Mouse (Mus musculus): ENCODE results near the gene Unkl.

Unkl gene

DNA sequence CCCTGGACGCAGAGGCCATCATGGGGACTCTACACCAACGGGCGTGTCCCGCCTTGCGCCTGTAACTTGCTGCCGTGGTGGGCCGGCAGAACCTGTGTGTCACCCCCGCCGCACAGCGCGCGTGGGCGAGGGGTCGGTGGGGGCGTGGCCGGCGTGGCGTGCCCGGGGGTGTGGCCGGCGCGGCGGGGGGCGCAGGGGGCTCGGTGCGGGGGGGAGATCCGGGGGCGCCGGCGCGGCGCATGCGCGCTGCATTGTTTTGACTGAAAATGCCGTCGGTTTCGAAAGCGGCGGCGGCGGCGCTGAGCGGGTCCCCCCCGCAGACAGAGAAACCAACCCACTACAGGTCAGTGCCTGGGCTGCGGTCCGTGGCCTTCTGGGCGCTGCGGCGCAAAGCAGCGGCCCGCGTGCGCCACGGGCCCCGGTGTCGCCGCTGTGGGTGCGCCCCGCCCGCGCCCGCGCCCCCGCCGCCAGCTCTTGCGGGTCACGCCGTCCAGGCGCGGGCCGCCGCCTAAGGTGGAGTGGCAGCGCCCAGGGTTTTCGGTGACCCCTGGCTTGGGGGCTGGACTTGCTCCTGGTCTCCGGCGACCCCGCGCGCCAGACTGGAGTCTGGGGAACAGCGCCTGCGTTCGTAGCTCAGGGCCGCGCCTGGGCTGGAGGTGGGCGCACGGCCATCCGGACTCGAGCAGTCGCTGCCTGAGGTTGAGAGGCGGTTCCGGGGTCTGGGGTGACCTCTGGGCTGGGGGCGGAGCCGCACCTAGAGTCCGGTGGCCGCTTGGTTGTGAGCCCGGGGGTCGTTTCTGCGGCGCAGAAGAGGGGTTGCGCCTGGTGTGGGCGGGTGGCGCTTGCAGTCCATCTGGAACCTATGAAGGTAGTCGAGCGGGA lies at the start of gene Unkl:
Unkl (plus strand) TSS at position 248 of the 882 bp plus-strand sequence.
- DNase-seq, result peak; percentile 67

DNA sequence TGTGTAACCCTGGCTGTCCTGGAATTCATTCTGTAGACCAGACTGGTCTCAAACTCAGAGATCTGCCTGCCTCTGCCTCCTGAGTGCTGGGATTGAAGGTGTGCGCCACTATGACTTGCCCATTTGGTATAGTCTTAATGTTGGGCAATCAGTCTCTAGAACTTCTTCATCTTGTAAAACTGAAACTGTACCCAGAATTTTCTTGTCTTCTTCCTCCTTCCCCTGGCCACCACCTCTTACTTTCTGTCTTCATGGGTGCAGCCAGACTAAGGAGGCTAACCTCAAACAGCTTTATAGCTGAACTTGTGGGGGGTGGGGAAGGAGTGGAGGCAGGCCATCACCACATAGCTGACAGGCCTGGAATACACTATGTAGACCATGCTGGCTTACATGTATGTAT lies 49.4 kb upstream of the Unkl start:
- DNase-seq, result no peak

DNA sequence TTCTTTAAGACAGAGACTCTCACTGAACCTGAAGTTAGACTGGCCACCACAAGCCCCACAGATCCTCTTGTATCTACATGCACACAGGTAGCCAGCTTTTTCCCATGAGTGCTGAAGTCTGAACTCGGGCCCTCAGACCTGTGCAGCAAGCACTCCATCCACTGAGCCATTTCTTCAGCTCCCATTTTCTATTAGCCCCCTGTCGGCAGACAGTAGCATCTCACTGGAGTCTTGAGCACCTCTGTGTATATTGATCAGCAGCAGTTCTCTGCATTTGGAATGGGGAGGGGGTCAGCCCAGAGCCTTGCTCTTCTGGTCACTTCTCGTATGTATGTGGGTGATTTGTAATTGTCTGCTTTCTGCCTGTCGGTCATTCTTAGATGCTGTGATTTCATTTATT lies 48.2 kb upstream of the Unkl start:
- no peak for DNase-seq

DNA sequence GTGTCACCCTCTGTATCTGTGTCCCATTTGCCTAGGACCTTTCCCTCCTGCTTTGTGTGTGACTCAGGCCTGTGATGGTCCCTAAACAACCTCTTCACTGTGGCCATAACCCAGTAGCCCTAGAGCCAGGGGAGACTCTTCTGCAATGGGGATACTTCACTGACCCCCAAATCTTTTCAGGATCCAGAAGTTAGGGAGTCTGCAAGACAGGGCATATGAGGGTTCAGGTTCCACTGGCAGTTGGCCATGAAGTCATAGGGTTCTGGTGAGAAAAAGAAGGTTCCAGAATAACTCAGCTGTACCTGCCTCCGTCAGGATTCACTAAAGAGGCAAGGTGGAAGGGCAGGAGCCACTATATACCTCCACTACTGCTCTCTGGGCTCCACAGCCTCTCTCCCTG lies 26.0 kb upstream of the Unkl start, which contains the start of gene Ccdc154:
Ccdc154 (plus strand) TSS at position 301 of the 400 bp plus-strand sequence.
- DNase-seq, result no peak

DNA sequence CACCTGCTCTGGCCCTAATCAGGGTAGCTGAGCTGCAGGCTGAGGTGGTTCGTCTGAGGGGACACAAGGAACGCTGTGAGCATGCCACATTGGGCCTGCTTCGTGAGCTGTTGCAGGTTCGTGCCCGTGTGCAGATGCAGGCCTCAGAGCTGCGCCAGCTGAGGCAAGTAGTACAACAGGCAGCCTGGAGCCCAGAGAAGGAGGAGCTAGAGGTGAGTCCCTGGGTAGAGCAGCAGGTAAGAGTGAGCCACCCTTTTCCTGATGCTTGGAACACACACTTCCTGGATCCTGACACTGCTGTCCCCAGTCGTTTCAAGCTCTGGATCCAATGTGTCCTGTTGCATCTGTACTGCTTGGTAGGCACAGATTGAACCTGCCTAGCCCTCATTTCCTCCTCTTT lies 24.8 kb upstream of the Unkl start:
- DNase-seq, result no peak

DNA sequence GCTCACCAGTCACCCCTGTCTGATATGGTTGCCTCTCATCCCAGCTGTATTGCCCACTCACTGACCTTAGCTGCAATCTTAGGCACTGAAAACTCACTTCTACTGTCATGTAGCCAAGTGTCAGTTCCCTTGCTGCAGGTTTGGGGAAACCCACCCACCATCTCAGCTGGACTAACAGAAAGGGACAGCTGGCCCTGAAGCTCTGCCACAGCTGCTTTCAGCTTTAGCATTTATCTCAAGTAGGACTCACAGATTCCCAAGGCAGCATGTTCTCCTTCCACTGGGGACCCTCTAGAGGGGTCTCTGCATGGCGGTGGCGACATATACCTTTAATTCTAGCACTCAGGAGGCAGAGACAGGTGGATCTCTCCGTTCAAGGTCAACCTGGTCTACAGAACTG lies 23.4 kb upstream of the Unkl start:
- no peak for DNase-seq

DNA sequence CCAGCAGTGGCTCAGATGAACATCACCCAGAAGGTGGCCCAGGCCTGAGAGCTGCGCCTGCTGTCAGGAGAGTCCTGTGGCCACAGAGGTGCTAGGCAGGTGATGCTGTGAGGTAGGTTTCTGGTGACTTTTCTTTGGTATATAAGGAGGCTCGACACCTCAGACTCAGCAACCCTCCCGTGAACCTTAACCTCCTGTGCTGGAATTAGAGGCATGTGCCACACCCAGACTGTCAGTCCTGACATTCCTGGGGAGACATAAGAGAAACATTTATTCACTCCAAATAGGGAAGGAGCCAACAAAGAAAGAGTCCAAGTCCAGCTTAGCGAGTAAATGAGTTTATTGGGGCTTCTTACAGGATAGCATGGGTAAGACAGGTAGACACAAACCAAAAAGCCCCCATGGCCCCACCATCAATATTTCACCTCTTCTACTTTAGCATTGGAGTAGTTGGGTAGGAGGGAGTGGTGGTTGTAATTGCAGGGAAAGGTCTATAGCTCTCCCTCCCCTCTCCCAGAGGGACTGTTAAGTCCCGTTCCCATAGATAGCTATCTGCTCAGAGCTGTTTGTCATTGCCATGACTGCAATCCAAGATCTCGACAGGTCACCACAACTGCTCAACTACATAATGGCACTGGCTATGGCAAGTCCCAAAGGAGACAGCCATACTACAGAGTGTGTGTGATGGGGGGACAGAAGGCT lies 22.1 kb upstream of the Unkl start:
- no peak for DNase-seq

DNA sequence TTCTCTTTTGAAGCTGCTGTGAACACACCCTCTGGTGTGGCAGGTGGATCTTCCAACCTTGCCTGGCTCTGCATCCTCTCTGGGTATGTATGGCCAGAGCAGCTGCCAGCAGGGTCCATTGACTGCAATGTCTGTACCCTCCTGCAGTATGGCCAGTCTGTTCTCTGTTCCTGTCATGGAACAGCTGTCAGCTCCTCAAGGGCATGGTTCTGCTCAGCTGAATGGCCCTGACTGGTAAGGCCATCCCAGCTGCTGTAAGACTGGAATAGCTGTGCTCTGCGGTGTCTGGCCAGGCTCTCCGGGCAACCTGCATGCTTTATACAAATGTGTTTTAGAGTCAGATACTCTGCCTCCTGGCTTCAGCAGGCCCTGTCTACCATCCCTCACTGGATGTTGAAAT lies 18.5 kb upstream of the Unkl start:
- DNase-seq, result no peak

DNA sequence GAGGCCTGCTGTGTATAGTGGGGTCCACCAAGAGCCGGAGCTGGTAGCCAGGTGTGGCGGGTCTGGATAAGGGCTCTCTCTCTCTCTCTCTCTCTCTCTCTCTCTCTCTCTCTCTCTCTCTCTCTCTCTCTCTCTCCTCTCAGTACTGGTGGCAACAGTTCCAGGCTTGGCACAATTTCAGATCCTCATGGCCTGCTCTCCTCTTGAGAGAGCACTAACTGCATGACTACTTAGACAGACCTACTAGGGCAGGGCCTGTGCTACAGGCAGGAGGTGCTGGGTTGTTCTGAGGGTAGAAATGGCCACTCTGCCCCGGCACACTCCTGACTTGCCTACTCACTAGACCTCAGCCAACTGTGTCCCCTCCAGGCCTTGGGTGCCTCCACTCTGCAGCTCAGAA lies 15.6 kb upstream of the Unkl start:
- no peak for DNase-seq

DNA sequence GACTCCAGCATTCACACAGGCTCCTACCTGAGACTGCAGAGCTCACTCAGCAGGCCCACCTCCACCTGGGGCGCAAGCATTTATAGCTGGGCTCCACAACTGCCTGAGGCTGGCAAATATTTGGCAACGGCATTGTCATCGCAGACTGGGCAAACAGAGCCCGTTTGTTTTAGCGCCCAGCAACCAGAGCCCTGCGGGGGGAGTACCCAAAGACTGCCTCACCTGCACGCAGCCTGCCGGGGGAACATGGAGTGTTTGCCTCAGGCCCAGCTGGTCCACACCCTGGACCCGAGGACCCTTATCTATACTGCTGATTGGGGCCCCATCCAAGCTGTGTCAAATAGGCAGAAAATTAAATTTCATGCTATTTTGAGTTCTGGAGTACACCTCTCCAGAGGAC lies 12.8 kb upstream of the Unkl start, which contains the start of gene Gm38655:
Gm38655 (minus strand) TSS at position 61 of the 400 bp plus-strand sequence.
- DNase-seq, result no peak

DNA sequence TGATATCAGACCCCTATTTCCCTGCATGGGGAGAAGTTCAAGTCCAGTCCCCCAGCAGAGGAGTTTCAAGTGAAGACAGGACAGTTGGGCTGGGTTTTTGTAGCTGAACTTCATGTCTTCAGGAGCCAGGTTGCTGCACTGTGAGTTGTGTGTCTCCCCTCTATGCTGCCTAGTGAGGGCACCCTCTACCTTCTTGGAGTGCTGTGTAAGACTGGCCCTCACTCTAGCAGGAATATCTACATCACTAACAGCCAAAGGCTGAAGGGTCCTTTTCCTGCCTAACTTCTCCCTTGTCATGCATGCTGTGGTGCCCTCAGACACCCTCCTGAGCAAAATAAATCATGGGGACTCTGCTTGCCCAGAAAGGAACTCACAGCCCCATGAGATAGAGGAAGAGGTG lies 5.0 kb upstream of the Unkl start:
- no peak for DNase-seq

DNA sequence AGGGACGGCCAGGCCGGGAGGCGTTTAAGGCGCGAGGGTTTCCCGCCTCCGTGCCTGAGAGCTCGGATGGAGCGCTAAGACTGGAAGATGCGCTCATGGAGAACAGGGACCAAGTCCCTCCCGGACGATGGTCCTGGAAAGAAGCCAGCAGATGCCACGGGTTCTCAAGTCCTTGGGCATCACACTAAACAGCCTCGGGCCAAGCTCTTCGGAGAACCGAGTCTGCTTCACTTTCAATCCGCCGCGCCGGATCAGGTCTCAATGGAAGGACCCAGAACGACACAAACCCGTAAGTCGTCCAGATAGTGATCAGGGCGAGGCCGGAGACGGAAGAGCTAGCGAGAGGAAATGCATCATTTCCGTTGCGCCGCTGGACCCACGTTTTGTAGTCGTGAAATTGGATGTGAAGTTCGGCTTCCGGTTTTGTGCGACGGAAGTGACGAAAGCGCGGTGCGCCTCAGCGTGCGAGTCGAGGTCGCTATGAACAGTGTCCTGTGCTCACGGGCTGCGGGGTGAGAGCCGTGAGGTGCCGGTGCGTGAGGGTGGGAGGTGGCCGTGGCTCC lies 4.0 kb upstream of the Unkl start, which contains the start of gene BC003965:
BC003965 (plus strand) TSS at position 426 of the 563 bp plus-strand sequence.
- DNase-seq, result peak; percentile 99

DNA sequence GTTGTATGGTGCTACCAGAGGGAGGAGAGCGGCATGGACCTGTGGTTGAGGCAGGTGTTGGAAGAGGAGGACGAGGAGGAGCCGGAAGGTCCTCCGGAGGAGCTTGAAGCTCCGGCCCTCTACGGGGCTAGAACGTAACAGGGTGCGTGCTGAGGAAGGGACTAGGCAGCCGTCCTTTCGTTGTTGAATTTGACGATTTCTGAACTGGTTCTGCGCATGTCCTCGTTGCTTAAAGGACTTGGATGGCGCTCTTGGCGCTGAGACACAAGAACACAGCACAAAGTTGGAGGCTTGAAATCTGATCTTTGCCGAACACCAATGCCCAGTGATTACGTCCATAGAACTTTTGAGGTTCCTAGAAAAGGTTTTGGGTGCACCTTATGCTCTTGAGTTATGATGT lies 3.2 kb upstream of the Unkl start:
- no peak for DNase-seq

DNA sequence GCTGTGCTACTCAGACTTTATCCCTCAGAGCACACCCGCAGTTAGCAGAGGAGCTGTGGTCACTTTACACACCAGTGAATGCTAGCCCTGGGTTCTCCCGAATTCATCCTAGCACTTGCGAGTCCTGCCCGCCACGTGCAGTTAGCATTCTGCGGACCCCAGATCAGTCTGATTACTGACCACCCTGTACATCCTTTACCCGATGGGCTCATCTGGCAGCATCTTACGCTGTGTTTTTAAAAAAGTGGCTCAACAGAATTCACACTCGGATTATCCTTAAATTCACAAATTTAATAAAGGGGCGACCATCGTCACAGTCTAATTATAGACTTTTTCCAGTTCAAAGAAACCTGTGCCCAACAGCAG lies 430 bp upstream of the Unkl start:
- DNase-seq, result no peak

DNA sequence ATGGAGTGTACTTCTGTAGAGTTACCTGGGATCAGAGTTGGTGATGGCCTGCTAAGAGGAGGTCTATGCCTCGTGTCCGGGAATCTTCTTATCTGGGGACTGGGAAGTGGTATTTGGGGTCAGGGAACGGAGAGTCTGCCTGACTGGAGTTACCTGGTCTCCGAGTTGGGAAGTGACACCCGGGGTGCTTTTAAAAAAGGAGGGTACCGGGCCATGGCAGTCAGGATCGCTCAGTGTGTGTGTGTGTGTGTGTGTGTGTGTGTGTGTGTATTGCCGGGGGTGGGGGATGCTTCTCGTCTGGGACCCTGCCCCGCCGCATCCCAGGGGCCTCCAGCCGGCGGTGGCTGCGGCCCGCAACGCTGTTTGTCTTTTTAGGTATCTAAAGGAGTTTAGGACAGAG lies 894 bp downstream of the Unkl start:
- no peak for DNase-seq

DNA sequence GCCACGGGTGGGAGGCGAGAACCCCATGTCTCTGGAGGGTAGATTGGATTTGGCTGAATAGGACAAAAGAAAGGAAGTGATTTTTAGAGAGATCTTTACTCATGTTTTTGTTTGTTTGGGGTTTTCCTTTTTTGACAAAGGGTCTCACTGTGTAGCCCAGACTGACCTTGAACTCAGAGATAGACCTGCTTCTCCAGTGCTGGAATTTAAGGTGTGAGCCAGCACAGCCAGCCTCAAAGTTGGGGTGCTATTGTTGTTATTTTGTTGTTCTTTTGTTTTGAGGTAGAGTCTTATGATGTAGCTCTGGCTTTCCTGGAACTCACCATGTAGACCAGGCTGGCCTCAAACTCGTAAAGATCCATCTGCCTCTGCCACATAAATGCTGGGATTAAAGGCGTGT lies 14.2 kb downstream of the Unkl start:
- DNase-seq, result no peak

DNA sequence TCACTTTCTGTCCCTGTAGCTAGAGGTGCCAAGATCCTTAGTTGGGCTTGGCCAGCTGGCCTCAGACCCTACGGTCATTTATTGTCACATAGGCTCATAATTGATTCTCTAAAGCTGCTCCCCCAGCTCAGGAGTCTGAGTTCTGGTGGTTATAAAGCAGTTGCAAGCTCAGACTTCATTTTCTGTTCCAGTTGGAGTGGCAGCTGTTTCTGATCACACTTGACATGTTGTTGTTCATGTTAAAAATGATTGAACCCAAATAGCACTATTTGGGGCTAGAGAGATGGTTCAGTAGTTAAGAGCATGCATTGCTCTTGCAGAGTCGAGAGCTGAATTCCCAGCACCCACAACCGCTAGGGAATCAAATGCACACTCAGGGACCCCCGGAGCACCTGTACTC lies 21.8 kb downstream of the Unkl start:
- no peak for DNase-seq

DNA sequence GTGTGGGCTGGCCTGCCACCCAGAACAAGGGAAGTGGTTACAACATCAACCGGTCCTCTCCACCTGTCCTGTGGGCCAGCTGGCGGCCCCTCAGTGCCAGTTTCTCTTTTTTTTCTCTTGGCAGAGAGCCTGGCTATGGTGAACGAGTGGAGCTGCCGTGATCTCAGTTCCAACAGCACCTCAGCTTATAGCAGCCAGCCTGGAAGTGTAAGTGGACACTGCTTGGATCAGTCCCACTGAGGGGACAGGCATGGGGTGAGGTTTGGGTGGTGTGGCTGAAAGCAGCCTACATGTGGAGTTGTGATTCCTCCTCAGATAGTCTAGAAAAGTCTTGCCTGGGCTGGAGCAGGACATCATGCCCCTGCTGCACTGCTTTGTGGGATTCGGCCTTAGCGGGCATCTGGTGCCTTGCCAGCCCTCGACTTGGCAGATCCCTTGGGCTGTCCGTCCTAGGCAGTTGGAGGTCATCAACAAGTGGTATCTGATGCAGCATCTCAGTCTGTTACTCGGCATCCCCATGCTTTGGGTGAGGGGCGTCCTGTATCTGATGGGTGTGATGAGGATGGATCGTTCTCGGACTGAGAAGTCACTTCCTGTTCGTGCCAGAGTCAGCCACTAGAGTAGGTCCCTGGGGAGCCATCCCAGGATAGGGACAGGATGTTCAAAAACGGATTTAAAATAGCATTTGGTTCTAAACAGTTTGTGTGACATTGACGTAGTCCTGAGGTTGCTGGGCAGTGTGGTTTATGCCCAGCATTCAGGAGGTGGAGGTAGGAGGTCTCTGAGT lies 22.7 kb downstream of the Unkl start:
- peak; percentile 59 for DNase-seq

DNA sequence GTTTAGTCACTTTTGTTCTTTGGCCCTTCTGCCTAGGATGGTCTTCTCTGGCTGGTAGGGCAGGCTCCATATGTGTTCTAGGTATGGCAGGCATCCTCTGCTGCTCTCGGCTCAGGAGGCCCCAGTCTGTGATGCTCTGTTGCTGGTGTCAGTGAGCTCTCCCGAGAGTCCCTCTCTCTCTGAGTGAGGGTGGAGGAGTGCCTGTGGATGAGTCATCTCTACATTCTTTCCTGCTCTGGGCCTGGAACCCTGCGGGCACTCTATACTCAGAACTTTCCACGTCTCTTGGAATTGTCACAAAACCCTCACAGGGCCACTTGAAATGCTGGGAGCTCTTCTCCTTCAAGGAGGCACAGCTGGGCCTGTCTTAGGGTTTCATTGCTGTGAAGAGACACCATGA lies 23.5 kb downstream of the Unkl start:
- no peak for DNase-seq

DNA sequence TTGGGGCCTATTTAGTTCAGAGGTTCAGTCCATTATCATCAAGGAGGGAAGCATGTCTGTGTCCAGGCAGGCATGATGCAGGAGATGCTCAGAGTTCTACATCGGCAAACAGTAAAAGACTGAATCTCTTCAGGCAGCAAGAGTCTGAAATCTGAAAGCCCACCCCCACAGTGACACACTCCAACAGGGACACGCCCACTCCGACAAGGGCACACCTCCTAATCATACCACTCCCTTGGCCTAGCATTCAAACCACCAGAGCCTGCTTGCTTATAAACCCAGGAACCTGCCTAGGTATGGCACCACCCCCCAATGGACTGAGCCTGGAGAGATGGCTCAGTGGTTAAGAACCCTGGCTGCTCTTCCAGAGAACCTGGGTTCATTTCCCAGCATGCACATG lies 27.2 kb downstream of the Unkl start:
- DNase-seq, result no peak

DNA sequence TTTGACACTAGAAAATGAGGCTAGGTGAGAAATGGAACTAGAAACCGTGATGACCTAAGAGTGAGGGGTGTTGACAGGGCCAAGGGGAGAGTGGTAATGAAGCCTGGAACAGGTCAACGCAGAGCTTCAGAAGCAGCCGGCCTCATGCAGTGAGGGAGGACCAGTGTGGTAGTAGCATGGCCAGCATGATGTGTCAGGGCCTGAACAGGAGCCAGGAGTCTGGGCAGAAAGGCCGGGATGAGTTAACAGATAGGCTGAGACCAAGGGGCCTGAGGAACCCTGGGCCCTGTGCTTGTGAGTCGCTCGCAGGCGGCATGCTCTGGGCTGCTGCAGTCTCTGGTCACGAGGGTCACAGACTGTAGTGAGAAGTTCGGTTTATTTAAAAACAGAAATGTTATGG lies 30.8 kb downstream of the Unkl start:
- DNase-seq, result no peak

DNA sequence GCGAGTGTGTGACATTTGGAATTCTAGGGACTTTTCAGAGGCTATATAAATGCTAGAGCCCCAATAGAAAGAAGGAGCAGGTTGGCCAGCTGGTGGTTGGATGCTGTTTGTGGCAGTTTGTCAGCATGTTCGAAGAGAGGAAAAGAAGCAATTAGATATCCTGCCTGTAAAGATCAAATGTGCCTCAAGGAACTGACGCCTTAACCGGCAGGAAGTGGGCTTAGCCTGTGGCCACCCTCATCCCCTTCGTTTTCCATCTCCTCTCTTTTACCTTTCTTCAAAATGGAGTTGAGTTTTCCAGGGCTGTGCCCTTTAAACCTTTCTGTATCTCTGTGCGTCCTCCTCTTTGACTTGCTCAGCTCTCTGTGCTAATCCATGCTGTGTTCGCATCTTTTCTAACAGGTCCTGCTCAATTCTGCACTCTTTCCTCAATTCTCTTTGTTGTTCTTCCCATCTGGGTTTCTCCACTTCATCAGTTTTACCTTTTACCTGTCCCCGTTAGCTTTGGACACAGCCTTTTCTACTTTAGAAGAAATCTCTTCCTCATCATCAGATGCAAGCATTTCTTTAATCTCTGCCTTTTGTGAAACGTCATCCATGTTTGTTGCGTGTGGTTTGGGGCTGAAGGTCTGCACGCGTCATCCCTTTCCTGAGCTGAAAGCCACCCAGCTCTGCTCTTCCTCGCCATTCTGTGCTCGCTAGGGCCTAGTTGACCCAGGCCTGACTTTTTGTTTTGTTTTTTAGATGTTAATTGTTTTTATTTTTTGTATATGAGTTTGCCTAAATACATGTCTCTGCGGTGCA lies 31.5 kb downstream of the Unkl start:
- no peak for DNase-seq
